Mouse (Mus musculus): ENCODE results near the gene Sptbn1. TPM values are rescaled to one million over a fixed set of nuclear protein-coding genes. Genes with fewer than 3 reads are reported as not detected.

Sptbn1 gene
- polyA plus RNA-seq, 1 experiment from 2014 or later, result 185 TPM

GRCm38 (mm10) chr11:30118038-30118437, 149.9 kb downstream of the Sptbn1 start:
- Histone ChIP-seq H3K4me1 (ENCODE audit: control insufficient read depth, insufficient read depth, low read length) (no peaks in the 10 kb centered on the region), H3K4me2 (ENCODE audit: low read length) (no peak overlapping the region), H3K36me3 (ENCODE audit: control insufficient read depth, insufficient read depth, low read length) (peaks cover 78% of the 10 kb centered on the region), H3K27ac (ENCODE audit: low read length) (no peak overlapping the region), H3K9me3 (replicated peaks; ENCODE audit: control insufficient read depth, low read length, poor library complexity, severe bottlenecking) (no peaks in the 10 kb centered on the region), H3K27me3 (ENCODE audit: control insufficient read depth, insufficient read depth, low read depth, low read length) (no peaks in the 10 kb centered on the region), H3K9ac (ENCODE audit: low read depth, low read length) (no peak overlapping the region), H3K4me3 (ENCODE audit: low read depth, low read length) (no peak overlapping the region)
- ATAC-seq, result no peak
- 96% methylated on average over 4 of the region's 4 CpGs for WGBS

- WGBS, result 88% methylated on average over 2 of the region's 2 CpGs
These were observed 154.3 kb downstream of the Sptbn1 start for GRCm38 (mm10) chr11:30113631-30114030.

DNA sequence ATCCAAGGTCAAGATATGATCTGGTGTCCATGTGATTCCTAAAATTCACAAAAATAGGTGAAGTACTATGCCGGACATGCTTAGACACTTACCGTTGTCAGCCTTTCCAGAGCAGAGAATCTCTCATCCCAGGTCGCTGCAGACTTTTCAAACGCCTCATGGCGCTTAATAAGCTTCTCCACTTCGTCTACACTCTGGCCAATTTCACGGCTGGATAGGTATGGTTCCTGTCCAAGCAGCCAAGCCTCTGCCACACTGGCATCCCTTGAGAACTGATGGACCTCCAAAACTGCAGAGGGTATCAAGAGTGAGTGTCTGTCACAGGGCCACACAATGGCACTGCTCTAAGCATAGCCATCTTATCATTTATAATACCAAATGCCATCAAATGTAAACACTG, 157.3 kb downstream of the Sptbn1 start:
- Histone ChIP-seq H3K27me3 (ENCODE audit: control insufficient read depth, insufficient read depth, low read depth, low read length) (no peaks in the 10 kb centered on the region), H3K27ac (ENCODE audit: low read length) (no peak overlapping the region), H3K4me3 (ENCODE audit: low read depth, low read length) (no peak overlapping the region), H3K4me2 (ENCODE audit: low read length) (no peak overlapping the region), H3K4me1 (ENCODE audit: control insufficient read depth, insufficient read depth, low read length) (no peaks in the 10 kb centered on the region), H3K9ac (ENCODE audit: low read depth, low read length) (no peak overlapping the region), H3K36me3 (ENCODE audit: control insufficient read depth, insufficient read depth, low read length) (peaks cover 64% of the 10 kb centered on the region), H3K9me3 (replicated peaks; ENCODE audit: control insufficient read depth, low read length, poor library complexity, severe bottlenecking) (no peaks in the 10 kb centered on the region)
- 93% methylated on average over 7 of the region's 7 CpGs for WGBS
- ATAC-seq, result no peak

More at GRCm38 (mm10) chr11:30113631-30114030, 154.3 kb downstream of the Sptbn1 start:
- no peaks in the 10 kb centered on the region for H3K27me3 ChIP-seq (ENCODE audit: control insufficient read depth, insufficient read depth, low read depth, low read length)
- no peak for ATAC-seq
- H3K9me3 ChIP-seq (replicated peaks; ENCODE audit: control insufficient read depth, low read length, poor library complexity, severe bottlenecking), result no peaks in the 10 kb centered on the region
- H3K4me2 ChIP-seq (ENCODE audit: low read length), result no peak overlapping the region
- H3K4me3 ChIP-seq (ENCODE audit: low read depth, low read length), result no peak overlapping the region
- H3K36me3 ChIP-seq (ENCODE audit: control insufficient read depth, insufficient read depth, low read length), result peaks cover 67% of the 10 kb centered on the region
- H3K9ac ChIP-seq (ENCODE audit: low read depth, low read length), result no peak overlapping the region
- no peaks in the 10 kb centered on the region for H3K4me1 ChIP-seq (ENCODE audit: control insufficient read depth, insufficient read depth, low read length)
- H3K27ac ChIP-seq (ENCODE audit: low read length), result no peak overlapping the region

GRCm38 (mm10) chr11:30104177-30104576, 163.8 kb downstream of the Sptbn1 start:
- no peak overlapping the region for H3K4me3 ChIP-seq (ENCODE audit: low read depth, low read length)
- no peak overlapping the region for H3K9ac ChIP-seq (ENCODE audit: low read depth, low read length)
- H3K4me1 ChIP-seq (ENCODE audit: control insufficient read depth, insufficient read depth, low read length), result no peaks in the 10 kb centered on the region
- H3K4me2 ChIP-seq (ENCODE audit: low read length), result no peak overlapping the region
- no peak for ATAC-seq
- H3K9me3 ChIP-seq (replicated peaks; ENCODE audit: control insufficient read depth, low read length, poor library complexity, severe bottlenecking), result no peaks in the 10 kb centered on the region
- 96% methylated on average over 10 of the region's 10 CpGs for WGBS
- H3K27me3 ChIP-seq (ENCODE audit: control insufficient read depth, insufficient read depth, low read depth, low read length), result no peaks in the 10 kb centered on the region
- peaks cover 58% of the 10 kb centered on the region for H3K36me3 ChIP-seq (ENCODE audit: control insufficient read depth, insufficient read depth, low read length)
- no peak overlapping the region for H3K27ac ChIP-seq (ENCODE audit: low read length)

DNA sequence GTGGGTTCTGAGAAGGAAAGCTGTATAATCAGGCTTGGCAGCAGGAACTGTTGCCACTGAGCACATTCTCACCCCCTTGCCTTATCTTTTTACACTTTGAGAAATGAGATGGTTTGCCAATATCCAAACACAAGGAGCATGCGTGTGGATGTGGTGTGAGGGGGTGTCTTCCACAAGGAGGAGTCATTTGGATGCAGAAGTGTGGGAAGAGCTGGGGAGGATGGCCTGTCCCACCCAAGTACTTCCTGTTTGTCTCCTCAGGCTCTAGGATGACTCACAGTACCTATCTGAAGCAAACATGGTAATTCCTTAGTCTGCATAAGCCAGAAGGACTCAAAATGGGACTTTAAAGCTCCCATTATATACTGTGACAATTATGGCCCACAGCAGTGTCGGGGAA, 165.4 kb downstream of the Sptbn1 start:
- no peak overlapping the region for H3K4me2 ChIP-seq (ENCODE audit: low read length)
- 92% methylated on average over 2 of the region's 2 CpGs for WGBS
- no peaks in the 10 kb centered on the region for H3K4me1 ChIP-seq (ENCODE audit: control insufficient read depth, insufficient read depth, low read length)
- no peak for ATAC-seq
- no peaks in the 10 kb centered on the region for H3K27me3 ChIP-seq (ENCODE audit: control insufficient read depth, insufficient read depth, low read depth, low read length)
- H3K9ac ChIP-seq (ENCODE audit: low read depth, low read length), result no peak overlapping the region
- H3K9me3 ChIP-seq (replicated peaks; ENCODE audit: control insufficient read depth, low read length, poor library complexity, severe bottlenecking), result no peaks in the 10 kb centered on the region
- H3K27ac ChIP-seq (ENCODE audit: low read length), result no peak overlapping the region
- H3K36me3 ChIP-seq (ENCODE audit: control insufficient read depth, insufficient read depth, low read length), result peaks cover 53% of the 10 kb centered on the region
- no peak overlapping the region for H3K4me3 ChIP-seq (ENCODE audit: low read depth, low read length)

GRCm38 (mm10) chr11:30101796-30102195, 166.2 kb downstream of the Sptbn1 start:
- no peak overlapping the region for H3K27ac ChIP-seq (ENCODE audit: low read length)
- WGBS, result 95% methylated on average over 1 of the region's 1 CpGs
- no peaks in the 10 kb centered on the region for H3K4me1 ChIP-seq (ENCODE audit: control insufficient read depth, insufficient read depth, low read length)
- no peak overlapping the region for H3K9ac ChIP-seq (ENCODE audit: low read depth, low read length)
- H3K9me3 ChIP-seq (replicated peaks; ENCODE audit: control insufficient read depth, low read length, poor library complexity, severe bottlenecking), result no peaks in the 10 kb centered on the region
- H3K4me3 ChIP-seq (ENCODE audit: low read depth, low read length), result no peak overlapping the region
- H3K36me3 ChIP-seq (ENCODE audit: control insufficient read depth, insufficient read depth, low read length), result peaks cover 57% of the 10 kb centered on the region
- no peak for ATAC-seq
- no peak overlapping the region for H3K4me2 ChIP-seq (ENCODE audit: low read length)
- H3K27me3 ChIP-seq (ENCODE audit: control insufficient read depth, insufficient read depth, low read depth, low read length), result no peaks in the 10 kb centered on the region

- Histone ChIP-seq H3K9me3 (replicated peaks; ENCODE audit: control insufficient read depth, low read length, poor library complexity, severe bottlenecking) (no peaks in the 10 kb centered on the region), H3K27me3 (ENCODE audit: control insufficient read depth, insufficient read depth, low read depth, low read length) (no peaks in the 10 kb centered on the region), H3K4me1 (ENCODE audit: control insufficient read depth, insufficient read depth, low read length) (no peaks in the 10 kb centered on the region), H3K4me3 (ENCODE audit: low read depth, low read length) (no peak overlapping the region), H3K27ac (ENCODE audit: low read length) (no peak overlapping the region), H3K4me2 (ENCODE audit: low read length) (no peak overlapping the region), H3K9ac (ENCODE audit: low read depth, low read length) (no peak overlapping the region), H3K36me3 (ENCODE audit: control insufficient read depth, insufficient read depth, low read length) (peaks cover 52% of the 10 kb centered on the region)
- ATAC-seq, result no peak
- 92% methylated on average over 2 of the region's 2 CpGs for WGBS
These were observed 166.8 kb downstream of the Sptbn1 start for GRCm38 (mm10) chr11:30101162-30101561.

GRCm38 (mm10) chr11:30099916-30100315, 168.1 kb downstream of the Sptbn1 start:
- Histone ChIP-seq H3K9ac (ENCODE audit: low read depth, low read length) (no peak overlapping the region), H3K4me3 (ENCODE audit: low read depth, low read length) (no peak overlapping the region), H3K27ac (ENCODE audit: low read length) (no peak overlapping the region), H3K27me3 (ENCODE audit: control insufficient read depth, insufficient read depth, low read depth, low read length) (no peaks in the 10 kb centered on the region), H3K36me3 (ENCODE audit: control insufficient read depth, insufficient read depth, low read length) (peaks cover 44% of the 10 kb centered on the region), H3K9me3 (replicated peaks; ENCODE audit: control insufficient read depth, low read length, poor library complexity, severe bottlenecking) (no peaks in the 10 kb centered on the region), H3K4me1 (ENCODE audit: control insufficient read depth, insufficient read depth, low read length) (no peaks in the 10 kb centered on the region), H3K4me2 (ENCODE audit: low read length) (no peak overlapping the region)
- WGBS, result 91% methylated on average over 6 of the region's 6 CpGs
- no peak for ATAC-seq

GRCm38 (mm10) chr11:30095212-30095773, 172.7 kb downstream of the Sptbn1 start:
- H3K27me3 ChIP-seq (ENCODE audit: control insufficient read depth, insufficient read depth, low read depth, low read length), result no peaks in the 10 kb centered on the region
- no peak for ATAC-seq
- peaks cover 19% of the 10 kb centered on the region for H3K36me3 ChIP-seq (ENCODE audit: control insufficient read depth, insufficient read depth, low read length)
- no peak overlapping the region for H3K4me3 ChIP-seq (ENCODE audit: low read depth, low read length)
- H3K4me2 ChIP-seq (ENCODE audit: low read length), result no peak overlapping the region
- 88% methylated on average over 6 of the region's 6 CpGs for WGBS
- H3K9ac ChIP-seq (ENCODE audit: low read depth, low read length), result no peak overlapping the region
- no peaks in the 10 kb centered on the region for H3K9me3 ChIP-seq (replicated peaks; ENCODE audit: control insufficient read depth, low read length, poor library complexity, severe bottlenecking)
- H3K27ac ChIP-seq (ENCODE audit: low read length), result no peak overlapping the region
- no peaks in the 10 kb centered on the region for H3K4me1 ChIP-seq (ENCODE audit: control insufficient read depth, insufficient read depth, low read length)

Data from midbrain, embryonic 16.5 days (tissue).